Mouse (Mus musculus): ENCODE data around the gene 4930415L06Rik. TPM values are rescaled to one million over a fixed set of nuclear protein-coding genes. Genes with fewer than 3 reads are reported as not detected.
A peak's percentile ranks its signal among the peaks of the same experiment; 100 is the strongest.

Gene 4930415L06Rik
- not detected for total RNA-seq (2021)

- no peak for DNase-seq
- intact Hi-C loops (cut with DNase I) = no loop called here
Measured at GRCm38 (mm10) chrX:89932752-89933151, at the start of gene 4930415L06Rik. Gene 4930415L06Rik (minus strand): TSS chrX:89932852.

- intact Hi-C loops (cut with DNase I) = no loop called here
- DNase-seq = peak; percentile 22 to 43
Measured at GRCm38 (mm10) chrX:89978621-89979020, 46.0 kb upstream of the 4930415L06Rik start.

GRCm38 (mm10) chrX:89904871-89905270, 27.8 kb downstream of the 4930415L06Rik start:
- DNase-seq = no peak
- intact Hi-C loops (cut with DNase I) = no loop called here

Other genes with a start within 250 kb of the 4930415L06Rik start
- not detected for gene 4932429P05Rik, start 180.6 kb downstream of the 4930415L06Rik start, total RNA-seq (2021)